Mouse (Mus musculus) lung, adult 2 months (tissue): ENCODE measurements around the gene Hpcal4.

Experiments
- CTCF ChIP-seq: fragments of 200-500 bp; IDR thresholded peaks from 2 replicates; pipeline ENCODE4 v1.5.1; 2011; ENCODE audit warnings: mild to moderate bottlenecking, low read length, control low read depth; ENCODE audit not compliant: insufficient read depth
- POLR2A ChIP-seq: fragments of 200-500 bp; IDR thresholded peaks from 2 replicates; pipeline ENCODE4 v1.6.1; 2011; ENCODE audit warnings: low read depth, mild to moderate bottlenecking, control low read depth, low read length, borderline replicate concordance; ENCODE audit errors: extremely low read depth

DNA sequence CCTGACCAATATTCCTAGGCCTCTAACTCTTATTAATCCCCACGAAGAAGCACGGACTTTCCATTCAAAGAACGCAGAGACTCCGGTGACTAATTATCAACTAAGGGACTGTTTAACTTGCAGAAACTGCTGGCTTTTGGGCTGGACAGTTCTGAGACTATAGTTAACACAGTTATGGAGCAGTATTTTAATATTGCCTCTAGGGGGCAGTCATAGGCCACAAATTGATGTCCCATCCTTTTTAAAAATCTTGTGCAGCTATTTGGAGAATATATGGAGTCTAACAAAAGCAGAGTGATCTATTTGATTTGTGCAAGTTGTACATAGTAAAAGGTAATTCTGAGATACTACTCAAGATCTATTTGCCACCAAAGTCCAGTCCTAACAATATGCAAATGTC, 28.0 kb upstream of the Hpcal4 start:
- TF ChIP-seq CTCF, result peak; percentile 19; the same call in 1 of the 2 replicates
- no peak for TF ChIP-seq POLR2A
